Mouse (Mus musculus): ENCODE measurements around the gene Spink4. TPM values are rescaled to one million over a fixed set of nuclear protein-coding genes. Genes with fewer than 3 reads are reported as not detected.

Spink4 gene
- polyA plus RNA-seq (2015; fragmentation: Nextera tagmentation; extraction: Ambion mirVana), result not detected in 2 replicates

- Histone ChIP-seq H3K27me3 (no peaks in the 10 kb centered on the region), H3K27ac (no peak within 1 kb of the TSS), H3K4me1 (replicated peaks) (no peaks in the 10 kb centered on the region), H3K36me3 (no peaks in the 10 kb centered on the region), H3K4me2 (no peak within 1 kb of the TSS), H3K9me3 (no peaks in the 10 kb centered on the region), H3K9ac (no peak within 1 kb of the TSS), H3K4me3 (no peak within 1 kb of the TSS)
- ATAC-seq (ENCODE audit: low FRiP score), result no peak
- WGBS, result 74% methylated on average over 3 of the region's 3 CpGs
Measured at GRCm38 (mm10) chr4:40919785-40920184, at the start of gene Spink4. Spink4 (plus strand) TSS chr4:40920052.

DNA sequence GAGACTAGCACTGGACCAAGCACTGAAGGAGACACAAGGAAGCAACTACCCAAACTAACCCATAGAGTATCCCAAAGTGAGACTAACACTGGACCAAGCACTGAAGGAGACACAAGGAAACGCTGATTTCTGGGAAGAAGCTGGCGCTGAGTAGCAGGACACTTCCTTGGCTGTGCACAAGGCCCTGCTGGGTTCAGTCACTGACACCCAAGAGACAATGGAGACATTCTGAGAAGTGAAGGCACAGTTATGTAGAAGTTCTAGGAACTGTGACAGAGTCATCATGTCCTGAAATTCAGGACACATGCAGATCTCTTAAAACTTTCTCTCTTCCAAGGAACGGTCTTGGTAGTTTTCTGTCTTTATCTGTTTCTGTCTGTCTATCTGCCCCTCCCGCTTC, 49.6 kb upstream of the Spink4 start:
- H3K9me3 ChIP-seq, result no peaks in the 10 kb centered on the region
- no peaks in the 10 kb centered on the region for H3K27me3 ChIP-seq
- 0 out of 2 replicates have a peak, but pooled peaks cover 5% of the 10 kb centered on the region for H3K4me1 ChIP-seq (replicated peaks)
- no peak overlapping the region for H3K9ac ChIP-seq
- no peak for ATAC-seq (ENCODE audit: low FRiP score)
- H3K4me2 ChIP-seq, result no peak overlapping the region
- H3K27ac ChIP-seq, result no peak overlapping the region
- 93% methylated on average over 4 of the region's 4 CpGs for WGBS
- H3K4me3 ChIP-seq, result no peak overlapping the region
- no peaks in the 10 kb centered on the region for H3K36me3 ChIP-seq

DNA sequence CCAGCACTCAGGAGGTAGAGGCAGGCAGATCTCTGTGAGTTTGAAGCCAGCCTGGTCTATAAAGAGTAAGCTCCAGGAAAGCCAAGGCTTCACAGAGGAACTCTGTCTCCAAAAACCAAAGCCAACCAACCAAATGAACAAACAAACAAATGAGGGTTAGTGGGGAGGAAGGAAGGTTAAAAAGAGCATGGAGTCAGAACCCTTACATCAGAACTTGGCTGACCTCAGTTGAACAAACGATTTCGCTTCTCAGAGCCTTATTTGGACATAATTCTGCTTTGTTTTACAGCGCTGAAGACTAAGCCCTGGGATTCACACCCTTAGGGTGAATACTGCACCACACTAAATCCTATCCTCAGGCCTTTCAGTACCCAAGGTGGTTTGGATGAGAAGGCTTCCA, 47.7 kb upstream of the Spink4 start:
- WGBS, result 91% methylated on average over 3 of the region's 3 CpGs
- Histone ChIP-seq H3K9me3 (no peaks in the 10 kb centered on the region), H3K27ac (no peak overlapping the region), H3K4me2 (no peak overlapping the region), H3K27me3 (no peaks in the 10 kb centered on the region), H3K4me3 (no peak overlapping the region), H3K9ac (no peak overlapping the region), H3K36me3 (no peaks in the 10 kb centered on the region), H3K4me1 (replicated peaks) (peaks cover 14% of the 10 kb centered on the region)
- ATAC-seq (ENCODE audit: low FRiP score), result no peak

DNA sequence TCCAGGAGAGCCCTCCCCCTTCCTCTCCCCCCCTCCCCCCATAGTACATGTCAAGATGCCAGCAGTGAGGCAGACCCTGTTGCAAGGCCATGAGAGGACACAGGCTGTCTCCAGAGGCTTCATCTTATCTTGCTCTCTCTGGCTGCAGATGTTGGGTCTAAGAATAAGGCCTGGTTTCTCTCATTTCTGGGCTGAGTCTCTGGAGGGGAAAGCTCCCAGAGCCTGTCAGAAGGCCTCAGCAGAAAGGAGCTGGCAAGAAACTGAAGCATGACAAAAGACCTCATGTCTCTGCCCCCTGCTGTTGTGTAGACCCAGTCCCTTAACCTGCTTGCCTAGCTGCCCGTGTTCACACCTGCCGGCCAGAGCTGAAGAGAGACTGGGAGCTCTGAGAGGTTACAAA, 46.5 kb upstream of the Spink4 start:
- Histone ChIP-seq H3K36me3 (no peaks in the 10 kb centered on the region), H3K4me2 (no peak overlapping the region), H3K27ac (no peak overlapping the region), H3K4me1 (replicated peaks) (peaks cover 23% of the 10 kb centered on the region), H3K9ac (no peak overlapping the region), H3K9me3 (no peaks in the 10 kb centered on the region), H3K4me3 (no peak overlapping the region), H3K27me3 (no peaks in the 10 kb centered on the region)
- ATAC-seq (ENCODE audit: low FRiP score), result no peak
- WGBS, result 76% methylated on average over 2 of the region's 2 CpGs

DNA sequence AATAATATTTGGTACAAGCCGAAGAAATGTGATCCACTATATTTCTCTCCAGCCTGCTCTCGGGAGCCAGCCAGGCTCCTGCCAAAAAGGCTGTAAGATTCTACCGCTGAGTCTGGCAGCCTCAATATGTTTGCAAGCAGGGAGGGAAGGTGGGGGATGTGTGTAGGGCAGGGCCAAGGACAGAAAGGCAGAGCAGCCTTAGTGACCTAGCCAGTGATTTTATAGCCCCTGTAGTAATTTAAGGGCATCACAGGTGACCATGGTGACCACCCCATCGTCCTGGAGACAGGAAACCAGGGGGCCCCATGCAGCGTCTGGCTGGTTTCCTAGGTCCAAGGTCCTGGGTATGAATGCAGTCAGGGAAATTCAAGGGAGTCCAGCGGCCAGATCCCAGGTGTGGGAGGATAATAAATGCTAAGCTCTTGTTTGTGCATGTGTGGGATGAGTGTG, 45.7 kb upstream of the Spink4 start:
- H3K9ac ChIP-seq, result no peak overlapping the region
- WGBS, result 57% methylated on average over 6 of the region's 6 CpGs
- no peaks in the 10 kb centered on the region for H3K36me3 ChIP-seq
- H3K27ac ChIP-seq, result no peak overlapping the region
- no peaks in the 10 kb centered on the region for H3K27me3 ChIP-seq
- H3K4me3 ChIP-seq, result no peak overlapping the region
- H3K4me2 ChIP-seq, result no peak overlapping the region
- no peak for ATAC-seq (ENCODE audit: low FRiP score)
- peaks cover 23% of the 10 kb centered on the region for H3K4me1 ChIP-seq (replicated peaks)
- no peaks in the 10 kb centered on the region for H3K9me3 ChIP-seq

DNA sequence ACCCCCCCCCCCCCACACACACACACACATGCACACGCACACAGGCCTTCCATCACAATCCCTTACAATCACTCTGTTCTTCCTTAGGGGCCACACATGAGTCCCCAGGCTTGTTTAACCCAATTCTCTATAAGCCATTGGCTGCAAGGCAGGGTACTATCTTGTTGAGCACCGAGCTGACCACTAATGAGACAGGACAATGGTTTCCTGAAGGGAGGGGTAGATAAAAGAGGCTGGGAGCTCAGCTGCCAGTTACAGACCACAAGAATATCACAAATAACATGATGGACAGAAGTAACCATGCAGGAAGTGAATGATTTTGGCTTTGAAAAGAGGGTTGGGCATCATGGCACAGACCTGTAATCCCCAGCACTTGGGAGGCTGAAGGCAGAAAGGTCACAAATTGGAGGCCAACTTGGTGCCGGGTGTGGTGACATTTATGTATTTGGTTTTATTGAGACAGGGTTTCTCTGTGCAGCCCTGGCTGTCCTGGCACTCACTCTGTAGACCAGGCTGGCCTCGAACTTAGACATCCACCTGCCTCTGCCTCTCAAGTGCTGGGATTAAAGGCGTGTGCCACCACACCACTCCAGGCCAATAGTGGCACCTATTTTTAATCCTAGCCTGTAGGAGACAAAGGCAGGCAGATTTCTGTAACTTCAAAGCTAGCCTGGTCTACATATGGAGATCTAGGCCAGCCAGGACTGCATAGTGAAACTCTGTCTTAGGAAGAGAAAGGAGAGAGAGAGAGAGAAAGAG, 44.9 kb upstream of the Spink4 start:
- ATAC-seq (ENCODE audit: low FRiP score), result no peak
- no peak overlapping the region for H3K27ac ChIP-seq
- H3K27me3 ChIP-seq, result no peaks in the 10 kb centered on the region
- H3K9me3 ChIP-seq, result no peaks in the 10 kb centered on the region
- no peak overlapping the region for H3K9ac ChIP-seq
- no peaks in the 10 kb centered on the region for H3K36me3 ChIP-seq
- H3K4me1 ChIP-seq (replicated peaks), result peaks cover 23% of the 10 kb centered on the region
- H3K4me2 ChIP-seq, result no peak overlapping the region
- 81% methylated on average over 5 of the region's 5 CpGs for WGBS
- no peak overlapping the region for H3K4me3 ChIP-seq

GRCm38 (mm10) chr4:40875842-40876241, 44.0 kb upstream of the Spink4 start:
- WGBS, result 92% methylated on average over 20 of the region's 20 CpGs
- no peak overlapping the region for H3K27ac ChIP-seq
- 0 out of 2 replicates have a peak, but pooled peaks have one; percentile 23 for ATAC-seq (ENCODE audit: low FRiP score)
- H3K36me3 ChIP-seq, result no peaks in the 10 kb centered on the region
- no peak overlapping the region for H3K9ac ChIP-seq
- no peak overlapping the region for H3K4me2 ChIP-seq
- peaks cover 23% of the 10 kb centered on the region for H3K4me1 ChIP-seq (replicated peaks)
- no peaks in the 10 kb centered on the region for H3K27me3 ChIP-seq
- no peaks in the 10 kb centered on the region for H3K9me3 ChIP-seq
- H3K4me3 ChIP-seq, result no peak overlapping the region

- ATAC-seq (ENCODE audit: low FRiP score), result peak; percentile 67
- 40% methylated on average over 12 of the region's 12 CpGs for WGBS
- Histone ChIP-seq H3K4me3 (no peak overlapping the region), H3K4me1 (replicated peaks) (peaks cover 23% of the 10 kb centered on the region), H3K36me3 (no peaks in the 10 kb centered on the region), H3K9ac (no peak overlapping the region), H3K27me3 (no peaks in the 10 kb centered on the region), H3K9me3 (no peaks in the 10 kb centered on the region), H3K27ac (no peak overlapping the region; the same call in 1 of the 2 replicates), H3K4me2 (peak overlapping the region; percentile 23; the same call in 1 of the 2 replicates)
Measured at GRCm38 (mm10) chr4:40876814-40877371, 43.0 kb upstream of the Spink4 start.

GRCm38 (mm10) chr4:40877528-40877927, 42.3 kb upstream of the Spink4 start:
- no peaks in the 10 kb centered on the region for H3K9me3 ChIP-seq
- no peak overlapping the region for H3K4me3 ChIP-seq
- no peak overlapping the region for H3K4me2 ChIP-seq
- ATAC-seq (ENCODE audit: low FRiP score), result no peak
- H3K27ac ChIP-seq, result 0 out of 2 replicates have a peak overlapping the region, but pooled peaks have one; percentile 35
- no peaks in the 10 kb centered on the region for H3K36me3 ChIP-seq
- WGBS, result 88% methylated on average over 5 of the region's 5 CpGs
- H3K9ac ChIP-seq, result no peak overlapping the region
- peaks cover 23% of the 10 kb centered on the region for H3K4me1 ChIP-seq (replicated peaks)
- H3K27me3 ChIP-seq, result no peaks in the 10 kb centered on the region

- WGBS, result 84% methylated on average over 10 of the region's 10 CpGs
Measured at GRCm38 (mm10) chr4:40883200-40883599, 36.7 kb upstream of the Spink4 start.

DNA sequence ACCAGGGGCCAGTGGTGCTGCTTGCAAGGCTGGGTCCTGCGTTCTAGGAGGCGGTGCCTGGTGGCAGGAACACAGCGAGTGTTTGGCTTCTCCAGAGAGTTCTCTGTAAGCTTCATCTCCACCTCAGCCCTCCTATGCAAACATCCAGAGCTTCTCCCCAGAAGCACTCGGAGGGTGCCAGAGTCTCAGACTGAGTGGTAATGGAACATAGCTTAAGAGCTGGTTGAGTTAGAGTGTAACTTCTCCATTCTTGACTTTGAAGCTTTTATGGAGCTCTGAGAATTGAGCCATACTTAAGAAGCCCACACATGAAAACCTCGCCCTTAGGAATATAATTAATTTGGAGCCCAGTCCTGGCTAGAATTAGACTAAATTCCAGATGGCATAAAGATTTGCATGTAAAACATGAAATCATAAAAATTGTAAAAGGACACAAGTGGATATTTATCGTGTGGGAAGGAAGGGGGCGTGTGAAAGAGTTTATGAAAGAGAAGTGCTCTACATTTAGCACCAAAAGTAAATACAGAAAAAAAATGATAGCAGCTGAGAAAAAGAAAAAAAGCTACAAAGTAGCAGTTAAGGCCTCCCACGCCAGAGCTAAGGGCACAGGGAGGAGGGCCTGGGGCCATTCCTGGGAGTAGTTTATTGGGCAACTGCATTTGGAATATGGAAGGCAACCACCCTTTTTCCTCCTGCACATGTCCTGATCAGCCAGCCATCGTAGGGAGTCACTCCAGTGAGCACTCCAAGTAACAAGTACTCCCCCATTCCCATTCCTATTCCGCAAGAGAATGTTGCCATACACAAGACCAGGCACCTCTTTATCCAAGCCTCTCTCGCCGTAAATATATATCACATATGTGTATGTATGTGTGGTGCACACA, 35.3 kb upstream of the Spink4 start:
- H3K27me3 ChIP-seq, result no peaks in the 10 kb centered on the region
- no peaks in the 10 kb centered on the region for H3K9me3 ChIP-seq
- no peak overlapping the region for H3K4me3 ChIP-seq
- no peak for ATAC-seq (ENCODE audit: low FRiP score)
- H3K36me3 ChIP-seq, result no peaks in the 10 kb centered on the region
- no peak overlapping the region for H3K4me2 ChIP-seq
- no peak overlapping the region for H3K27ac ChIP-seq
- H3K4me1 ChIP-seq (replicated peaks), result no peaks in the 10 kb centered on the region
- H3K9ac ChIP-seq, result no peak overlapping the region
- 91% methylated on average over 12 of the region's 12 CpGs for WGBS

More at GRCm38 (mm10) chr4:40883200-40883599, 36.7 kb upstream of the Spink4 start:
- Histone ChIP-seq H3K4me1 (replicated peaks) (no peaks in the 10 kb centered on the region), H3K4me3 (no peak overlapping the region), H3K36me3 (no peaks in the 10 kb centered on the region), H3K9me3 (no peaks in the 10 kb centered on the region), H3K27ac (no peak overlapping the region), H3K9ac (no peak overlapping the region), H3K27me3 (no peaks in the 10 kb centered on the region), H3K4me2 (no peak overlapping the region)
- no peak for ATAC-seq (ENCODE audit: low FRiP score)

GRCm38 (mm10) chr4:40885166-40885525, 34.7 kb upstream of the Spink4 start:
- Histone ChIP-seq H3K27me3 (no peaks in the 10 kb centered on the region), H3K9ac (no peak overlapping the region), H3K9me3 (no peaks in the 10 kb centered on the region), H3K36me3 (no peaks in the 10 kb centered on the region), H3K4me1 (replicated peaks) (no peaks in the 10 kb centered on the region), H3K27ac (no peak overlapping the region), H3K4me2 (no peak overlapping the region), H3K4me3 (no peak overlapping the region)
- no peak for ATAC-seq (ENCODE audit: low FRiP score)
- 82% methylated on average over 2 of the region's 2 CpGs for WGBS
